Mouse (Mus musculus): Measurements from ENCODE around the gene Clec11a.

DNA sequence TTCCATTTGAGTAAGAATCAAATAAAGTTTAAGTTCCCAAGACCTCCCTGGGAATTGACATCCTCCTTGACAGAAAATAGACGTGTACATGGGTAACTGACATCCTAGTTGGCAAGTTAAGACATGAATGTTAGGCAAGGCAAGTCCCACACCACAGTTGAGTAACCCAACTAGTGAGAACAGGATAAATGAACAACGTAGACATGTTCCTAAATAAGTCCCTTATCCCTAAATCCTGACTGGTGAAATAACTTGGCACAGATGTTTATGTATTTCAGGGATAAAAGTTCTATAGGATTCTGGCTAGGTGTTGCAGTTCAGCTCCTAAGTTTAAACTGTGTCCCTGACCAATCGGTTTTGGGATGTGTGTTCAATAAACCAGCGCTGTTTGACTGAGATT lies 15.7 kb downstream of the Clec11a start:
- TF ChIP-seq CTCF (IDR thresholded peaks at IDR 0.05; ENCODE audit: insufficient read depth, low read depth, low read length): no peak
- no peak for TF ChIP-seq POLR2A (IDR thresholded peaks at IDR 0.05; ENCODE audit: insufficient read depth, low read depth, low read length)

Data from olfactory bulb, adult 2 months (tissue).